In genomic region chr5:38039796-38040195, GRCm38 (mm10) we compare ENCODE assay signal across 7 mouse cellular contexts. TPM values are rescaled to one million over a fixed set of nuclear protein-coding genes. Genes with fewer than 3 reads are reported as not detected.
DNase-seq lines count a peak whose midpoint lies in the region; ATAC-seq and TF ChIP-seq lines count a peak whose summit lies in the region.

No protein-coding gene starts in this region.

- no peaks in the 10 kb centered on the region for H3K27me3 ChIP-seq in testis, adult 2 months (ENCODE audit: control insufficient read depth, insufficient read depth, low read length)
- peaks cover 5% of the 10 kb centered on the region for H3K27me3 ChIP-seq in liver, embryonic 11.5 days (replicated peaks; ENCODE audit: control insufficient read depth, insufficient read depth, low read length)
- no peaks in the 10 kb centered on the region for H3K27me3 ChIP-seq in stomach, embryonic 14.5 days (ENCODE audit: control insufficient read depth, insufficient read depth, low read length)

- no peak for TF ChIP-seq POLR2A in testis, adult 2 months (IDR thresholded peaks at IDR 0.05; ENCODE audit: control insufficient read depth, low read depth, low read length)

- H3K27ac ChIP-seq in testis, adult 2 months (ENCODE audit: control insufficient read depth, insufficient read depth, low read depth, low read length), result peak overlapping the region; percentile 96
- no peak overlapping the region for H3K27ac ChIP-seq in liver, embryonic 11.5 days (ENCODE audit: low read depth, low read length)
- H3K27ac ChIP-seq in stomach, embryonic 14.5 days (ENCODE audit: low read length), result no peak overlapping the region

- H3K9me3 ChIP-seq in liver, embryonic 11.5 days (ENCODE audit: control insufficient read depth, low read length), result no peaks in the 10 kb centered on the region
- H3K9me3 ChIP-seq in stomach, embryonic 14.5 days (ENCODE audit: control insufficient read depth, low read depth, low read length), result no peaks in the 10 kb centered on the region

- TF ChIP-seq CTCF in testis, adult 2 months (IDR thresholded peaks at IDR 0.05; ENCODE audit: control insufficient read depth, insufficient read depth, insufficient replicate concordance, low read depth, low read length), result no peak

- peak overlapping the region; percentile 79 for H3K9ac ChIP-seq in liver, embryonic 11.5 days (ENCODE audit: low read depth, low read length)
- peak overlapping the region; percentile 87 for H3K9ac ChIP-seq in stomach, embryonic 14.5 days (replicated peaks; ENCODE audit: low read depth, low read length)

- no peaks in the 10 kb centered on the region for H3K4me1 ChIP-seq in testis, adult 2 months (ENCODE audit: control insufficient read depth, insufficient read depth, low read length)
- H3K4me1 ChIP-seq in liver, embryonic 11.5 days (replicated peaks; ENCODE audit: control insufficient read depth, insufficient read depth, low read length), result peaks cover 6% of the 10 kb centered on the region
- H3K4me1 ChIP-seq in stomach, embryonic 14.5 days (ENCODE audit: control insufficient read depth, insufficient read depth, low read length), result no peaks in the 10 kb centered on the region

- ATAC-seq in liver, embryonic 11.5 days (replicated peaks; ENCODE audit: low FRiP score), result peak; percentile 1; the same call in 1 of the 2 replicates
- ATAC-seq in stomach, embryonic 14.5 days (ENCODE audit: insufficient number of reproducible peaks, insufficient read depth, low FRiP score, low read depth), result no peak

- DNase-seq in testis, postnatal 14 days (ENCODE audit: low spot score), result no peak
- peak; percentile 8 for DNase-seq in fat pad, adult 2 months (ENCODE audit: extremely low read depth, low read depth, low spot score)
- no peak for DNase-seq in liver, embryonic 11.5 days (ENCODE audit: low spot score)
- no peak for DNase-seq in urinary bladder, postnatal 36 days (ENCODE audit: low spot score in 2 of 2)
- DNase-seq in cerebellum, adult 8-10 months, result no peak

- 24% methylated on average over 9 of the region's 9 CpGs for WGBS in liver, embryonic 11.5 days
- whole genome bisulfite sequencing in stomach, embryonic 14.5 days, result 27% methylated on average over 9 of the region's 9 CpGs

- H3K4me3 ChIP-seq in testis, adult 2 months (ENCODE audit: control insufficient read depth, low read depth, low read length), result peak overlapping the region; percentile 99
- H3K4me3 ChIP-seq in liver, embryonic 11.5 days (ENCODE audit: low read depth, low read length), result peak overlapping the region; percentile 72
- H3K4me3 ChIP-seq in stomach, embryonic 14.5 days (ENCODE audit: low read depth, low read length), result peak overlapping the region; percentile 91

- H3K4me2 ChIP-seq in liver, embryonic 11.5 days, result peak overlapping the region; percentile 93
- H3K4me2 ChIP-seq in stomach, embryonic 14.5 days (replicated peaks; ENCODE audit: low read depth, low read length), result peak overlapping the region; percentile 84

- H3K36me3 ChIP-seq in testis, adult 2 months (ENCODE audit: control insufficient read depth, insufficient read depth, low read length), result no peaks in the 10 kb centered on the region; the same call in 1 of the 2 replicates
- H3K36me3 ChIP-seq in liver, embryonic 11.5 days (ENCODE audit: control insufficient read depth, insufficient read depth, low read length), result 0 out of 2 replicates have a peak, but pooled peaks cover 2% of the 10 kb centered on the region
- H3K36me3 ChIP-seq in stomach, embryonic 14.5 days (ENCODE audit: control insufficient read depth, insufficient read depth, low read length), result no peaks in the 10 kb centered on the region; the same call in 1 of the 2 replicates

RNA-seq across cellular contexts. Expression of gene Stx18, which starts 1.3 kb away (rescaled TPM):
- polyA plus RNA-seq in testis, adult 2 months (2012; rRNA removed), result 31.6 and 31.7 TPM in 2 replicates
- polyA plus RNA-seq in liver, embryonic 11.5 days (2014; fragmentation: Nextera tagmentation; extraction: Ambion mirVana), result 29.5 and 30.1 TPM in 2 replicates
- polyA plus RNA-seq in stomach, embryonic 14.5 days (2014; fragmentation: Nextera tagmentation; extraction: Ambion mirVana), result 42.2 and 47.6 TPM in 2 replicates
